Mouse (Mus musculus) thymus, postnatal 4 days (tissue): ENCODE results near the gene Faap100.
A peak's percentile ranks its signal among the peaks of the same experiment; 100 is the strongest.
"Not testable (repeated sequence)": the region's sequence is repeated elsewhere in the genome, so short reads cannot be mapped to it uniquely, and the experiment has no call there.

Source experiments
- DNase-seq: peaks from one replicate; pipeline ENCODE4 v3.0.0; 2021

Gene Faap100

GRCm38 (mm10) chr11:120375324-120375723, 3.2 kb downstream of the Faap100 start:
- DNase-seq = no peak

- peak; percentile 9 for DNase-seq
Measured at GRCm38 (mm10) chr11:120373820-120374586, 4.6 kb downstream of the Faap100 start.

- peak; percentile 16 for DNase-seq
Measured at GRCm38 (mm10) chr11:120373025-120373424, 5.5 kb downstream of the Faap100 start.

- DNase-seq = peak; percentile 88
Measured at GRCm38 (mm10) chr11:120369656-120370055, 8.9 kb downstream of the Faap100 start.

- DNase-seq = no peak
Measured at GRCm38 (mm10) chr11:120366443-120367027, 12.0 kb downstream of the Faap100 start.

- no peak for DNase-seq
Measured at GRCm38 (mm10) chr11:120362891-120363290, 15.7 kb downstream of the Faap100 start.

GRCm38 (mm10) chr11:120361295-120361694, 17.3 kb downstream of the Faap100 start, which contains the start of gene Fscn2:
Gene Fscn2, plus strand, starts transcription at chr11:120361534.
- DNase-seq = no peak

GRCm38 (mm10) chr11:120360755-120361154, 17.8 kb downstream of the Faap100 start:
- DNase-seq = no peak

GRCm38 (mm10) chr11:120360062-120360461, 18.5 kb downstream of the Faap100 start:
- no peak for DNase-seq

- DNase-seq = no peak
Measured at GRCm38 (mm10) chr11:120359391-120359790, 19.2 kb downstream of the Faap100 start.

- no peak for DNase-seq
Measured at GRCm38 (mm10) chr11:120357791-120358401, 20.7 kb downstream of the Faap100 start.

GRCm38 (mm10) chr11:120356900-120357299, 21.7 kb downstream of the Faap100 start:
- DNase-seq = no peak

GRCm38 (mm10) chr11:120356319-120356840, 22.2 kb downstream of the Faap100 start:
- no peak for DNase-seq

- no peak for DNase-seq
Measured at GRCm38 (mm10) chr11:120355277-120356039, 23.1 kb downstream of the Faap100 start.

- DNase-seq = peak; percentile 8
Measured at GRCm38 (mm10) chr11:120354304-120355276, 24.0 kb downstream of the Faap100 start.

GRCm38 (mm10) chr11:120353500-120354303, 24.9 kb downstream of the Faap100 start:
- peak; percentile 88 for DNase-seq

GRCm38 (mm10) chr11:120352571-120353290, 25.8 kb downstream of the Faap100 start:
- peak; percentile 24 for DNase-seq

- DNase-seq = not testable (repeated sequence)
Measured at GRCm38 (mm10) chr11:120352093-120352350, 26.5 kb downstream of the Faap100 start.

GRCm38 (mm10) chr11:120351250-120352092, 27.1 kb downstream of the Faap100 start:
- peak; percentile 14 for DNase-seq
